Mouse (Mus musculus) CH12.LX (cell line): ENCODE results near the gene Il1f10.

ENCODE experiments used
- CTCF ChIP-seq, 2 experiments: IDR thresholded peaks in 1 of 2; conservative IDR thresholded peaks in 1 of 2; 2 replicates each; pipeline ENCODE4 v1.5.1; 2011 to 2012; ENCODE audit warnings: low read depth in 2 of 2, low read length in 2 of 2, improper control_type of control experiment in 1 of 2, inconsistent platforms in 1 of 2, mild to moderate bottlenecking in 1 of 2, moderate library complexity in 1 of 2
- ZC3H11A ChIP-seq: IDR thresholded peaks from 2 replicates; pipeline ENCODE4 v1.6.1; 2012; ENCODE audit warnings: low read depth, mild to moderate bottlenecking, inconsistent platforms, low read length, improper control_type of control experiment

- TF ChIP-seq ZC3H11A (no peak), CTCF (conservative IDR thresholded peaks at IDR 0.05 in 1 of 2, IDR thresholded peaks at IDR 0.05 in 1 of 2; ENCODE audit: low read depth in 2 of 2, low read length in 2 of 2) (no peak)
These were observed 15.8 kb upstream of the Il1f10 start for GRCm38 (mm10) chr2:24275146-24275545.
